Mouse (Mus musculus) heart, postnatal 14 days (tissue): ENCODE results near the gene Phyhipl. TPM values are rescaled to one million over a fixed set of nuclear protein-coding genes. Genes with fewer than 3 reads are reported as not detected.
A peak's percentile ranks its signal among the peaks of the same experiment; 100 is the strongest.

Experiments used
- DNase-seq, 2 experiments: peaks; one replicate each; pipeline ENCODE4 v3.0.0; 2021 to 2022
- intact Hi-C: fragments of 180-260 bp; cut with DNase I; formaldehyde crosslinking; loops from one replicate; pipeline ENCODE4 v1.15.1; 2025
- total RNA-seq, 2 experiments: library from RNA; stranded (reverse); gene quantifications; 2 replicates each; pipeline ENCODE4 v1.2.3; 2021

The Phyhipl gene
- total RNA-seq, 2 experiments from 2014 or later, result not detected

DNA sequence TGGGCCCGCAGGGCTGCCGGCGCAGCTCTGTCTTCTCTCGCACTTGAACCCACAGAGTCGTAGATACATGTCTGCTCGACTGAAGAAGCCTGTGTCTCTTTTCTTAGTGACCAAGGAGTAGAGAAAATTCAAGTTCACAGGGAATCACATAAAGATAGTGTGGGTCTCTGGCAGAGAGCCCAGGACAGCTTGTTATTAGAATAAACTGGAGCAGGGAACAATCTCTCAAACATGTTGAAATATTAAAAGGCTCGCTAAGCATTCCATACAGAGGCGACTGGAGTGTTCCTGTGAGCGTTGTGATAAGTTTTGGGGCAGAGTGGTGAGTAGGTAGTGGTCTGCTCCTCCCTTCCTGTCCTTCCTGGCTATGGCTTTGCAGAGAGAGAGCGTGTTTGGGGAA, 118.1 kb downstream of the Phyhipl start:
- no peak for DNase-seq
- intact Hi-C loops, result no loop called here

GRCm38 (mm10) chr10:70535401-70535800, 120.4 kb downstream of the Phyhipl start:
- DNase-seq, result no peak
- intact Hi-C loops, result no loop called here

DNA sequence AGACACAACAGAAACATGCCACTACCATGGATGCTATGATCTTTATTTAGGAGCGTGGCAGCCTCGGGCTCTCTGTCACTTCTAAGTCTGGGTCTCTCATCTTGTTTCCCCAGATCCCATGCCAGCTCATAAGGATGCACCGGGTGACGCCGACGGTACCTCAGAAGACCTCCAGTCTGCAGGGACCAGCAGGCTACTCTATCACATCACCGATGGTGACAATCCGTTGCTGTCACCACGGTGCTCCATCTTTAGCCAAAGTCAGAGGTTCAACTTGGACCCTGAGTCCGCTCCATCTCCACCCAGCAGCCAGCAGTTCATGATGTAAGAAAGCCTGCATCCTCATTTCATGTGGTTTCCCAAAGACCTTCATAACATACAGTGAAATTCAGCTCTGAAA, 121.2 kb downstream of the Phyhipl start:
- intact Hi-C loops, result no loop called here
- DNase-seq, result no peak

- intact Hi-C loops, result no loop called here
- no peak for DNase-seq
Measured at GRCm38 (mm10) chr10:70533986-70534385, 121.8 kb downstream of the Phyhipl start.

- DNase-seq, result no peak
- intact Hi-C loops, result no loop called here
Measured at GRCm38 (mm10) chr10:70533301-70533781, 122.4 kb downstream of the Phyhipl start.

DNA sequence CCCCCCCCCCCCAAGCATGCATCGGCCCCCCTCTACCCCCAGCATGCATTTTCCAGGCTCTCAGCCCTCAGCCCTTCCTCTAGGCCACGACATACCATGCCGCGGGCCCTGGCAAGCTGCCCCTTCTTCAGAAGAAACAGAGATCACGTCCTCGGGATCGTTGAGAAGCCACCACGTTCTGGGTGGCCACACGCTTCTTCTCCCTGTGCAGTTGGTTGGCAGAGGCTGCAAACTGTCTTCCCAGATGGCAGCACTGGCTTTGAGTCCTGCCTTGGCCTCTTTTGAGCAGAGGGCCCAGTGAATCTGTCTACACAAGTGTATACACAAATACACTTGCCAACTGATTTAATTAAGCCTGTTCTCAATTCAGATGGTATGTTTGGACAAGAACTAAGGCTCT, 123.5 kb downstream of the Phyhipl start:
- DNase-seq, result no peak
- intact Hi-C loops, result no loop called here

DNA sequence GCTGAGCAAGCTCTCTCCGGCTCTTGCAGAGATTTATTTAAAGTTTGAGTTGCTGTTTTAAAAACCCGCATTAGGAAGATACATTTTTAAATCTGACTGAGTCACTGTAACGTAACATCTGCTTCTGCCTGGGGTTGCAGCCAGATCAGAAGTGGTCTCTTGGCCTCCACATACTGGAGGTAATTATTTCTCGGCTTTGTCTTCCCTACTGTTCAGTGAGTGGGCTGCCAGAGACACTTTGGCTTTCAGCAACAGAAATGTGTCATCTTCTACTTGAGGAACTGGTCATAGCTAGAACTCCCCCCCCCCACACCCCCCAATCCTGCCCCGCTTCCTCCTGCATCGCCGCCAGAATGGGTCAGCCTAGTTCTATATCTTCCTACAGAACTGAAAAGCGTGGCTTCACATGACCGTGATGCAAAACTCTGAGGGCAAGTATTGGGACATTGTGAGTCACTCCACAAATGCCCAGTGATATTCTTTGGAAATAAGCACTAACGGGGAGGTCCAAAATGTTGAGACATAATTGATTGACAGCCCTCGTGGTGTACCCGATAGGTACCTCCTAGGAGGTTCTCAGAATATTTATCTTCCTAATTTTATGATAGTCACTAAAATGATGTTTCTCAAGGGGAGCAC, 125.5 kb downstream of the Phyhipl start:
- intact Hi-C loops, result no loop called here
- DNase-seq, result no peak

GRCm38 (mm10) chr10:70521379-70521778, 134.4 kb downstream of the Phyhipl start:
- intact Hi-C loops, result no loop called here
- no peak for DNase-seq

DNA sequence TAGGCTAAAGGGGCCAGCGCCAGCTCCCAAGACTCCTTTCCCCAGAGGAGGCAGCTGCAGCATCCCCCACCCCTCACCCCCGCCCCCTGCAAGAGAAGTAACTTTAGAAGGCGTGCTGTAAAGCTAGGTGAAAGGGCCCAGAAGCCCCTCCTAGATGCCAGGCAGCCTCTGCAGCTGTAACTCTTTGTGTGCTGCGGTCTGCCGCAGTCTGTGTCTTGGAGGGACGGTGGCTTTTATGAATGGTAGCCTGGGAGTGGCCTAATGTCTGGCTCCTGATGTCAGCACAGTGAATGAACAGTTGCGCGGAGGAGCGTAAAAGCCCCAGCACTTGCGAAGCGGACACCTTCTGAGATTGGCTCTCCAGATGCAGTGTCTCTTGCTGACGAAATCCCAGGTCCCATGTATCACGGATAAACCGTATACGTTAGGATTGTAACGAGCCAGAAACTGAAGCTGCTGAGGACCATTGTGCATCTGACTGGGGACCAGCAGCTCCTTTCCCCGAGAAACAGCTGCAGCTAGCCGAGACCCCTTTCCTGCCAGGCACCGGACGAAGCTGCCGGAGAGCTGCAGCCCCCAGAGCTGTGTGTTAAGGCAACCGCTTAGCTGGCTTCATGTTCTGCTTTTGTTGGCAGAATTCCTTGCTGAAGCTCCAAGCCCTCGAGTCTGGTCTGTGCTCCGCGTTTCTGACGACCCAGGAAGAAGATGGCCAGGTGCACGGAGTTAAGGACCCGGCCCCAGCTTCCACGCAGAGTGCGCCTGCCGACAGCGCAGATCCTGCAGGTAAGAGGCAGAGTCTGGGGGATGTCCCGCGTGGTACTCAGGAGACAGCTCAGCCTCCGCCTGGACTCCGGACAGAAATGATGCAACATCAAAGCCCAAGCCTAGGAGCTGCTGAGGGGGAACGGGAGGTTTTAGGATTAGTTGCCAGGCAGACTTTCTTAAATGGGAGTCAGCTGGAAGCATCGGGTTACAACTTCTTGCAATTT, 135.3 kb downstream of the Phyhipl start:
- intact Hi-C loops, result no loop called here
- peak; percentile 41 to 42 for DNase-seq

GRCm38 (mm10) chr10:70519640-70520099, 136.1 kb downstream of the Phyhipl start:
- no peak for DNase-seq
- intact Hi-C loops, result no loop called here

GRCm38 (mm10) chr10:70516661-70517060, 139.1 kb downstream of the Phyhipl start:
- no peak for DNase-seq

DNA sequence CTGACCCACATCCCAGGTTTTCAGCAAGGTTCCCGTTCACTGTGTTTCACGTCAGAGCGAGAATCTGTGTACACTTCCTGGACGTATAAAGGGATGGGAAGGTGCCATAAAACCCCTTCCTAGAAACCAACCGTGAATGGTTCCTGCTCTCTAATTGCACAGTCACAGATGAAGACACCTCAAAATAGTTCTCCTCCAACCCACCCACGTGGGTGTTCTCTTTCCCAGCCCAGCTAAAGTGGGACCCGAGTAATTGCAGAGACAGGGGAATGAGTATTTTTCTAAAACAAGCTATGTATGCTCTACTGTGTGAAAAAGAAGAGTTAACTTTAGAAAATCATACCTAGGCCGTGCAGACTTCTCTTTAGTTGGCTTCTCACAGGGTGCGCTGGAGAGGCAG, 140.9 kb downstream of the Phyhipl start:
- no peak for DNase-seq
- intact Hi-C loops, result no loop called here

More at GRCm38 (mm10) chr10:70516661-70517060, 139.1 kb downstream of the Phyhipl start:
- intact Hi-C loops, result no loop called here

GRCm38 (mm10) chr10:70507880-70508279, 147.9 kb downstream of the Phyhipl start:
- intact Hi-C loops, result no loop called here
- DNase-seq, result no peak

Other genes with a start within 250 kb of the Phyhipl start
- 1 to 10 TPM; 6.0 to 7.7 TPM for gene Fam13c, start 215.5 kb downstream of the Phyhipl start, total RNA-seq